Mouse (Mus musculus): ENCODE measurements around the gene Nxph2.
"Not testable (repeated sequence)": the region's sequence is repeated elsewhere in the genome, so short reads cannot be mapped to it uniquely, and the experiment has no call there.

Nxph2 gene

DNA sequence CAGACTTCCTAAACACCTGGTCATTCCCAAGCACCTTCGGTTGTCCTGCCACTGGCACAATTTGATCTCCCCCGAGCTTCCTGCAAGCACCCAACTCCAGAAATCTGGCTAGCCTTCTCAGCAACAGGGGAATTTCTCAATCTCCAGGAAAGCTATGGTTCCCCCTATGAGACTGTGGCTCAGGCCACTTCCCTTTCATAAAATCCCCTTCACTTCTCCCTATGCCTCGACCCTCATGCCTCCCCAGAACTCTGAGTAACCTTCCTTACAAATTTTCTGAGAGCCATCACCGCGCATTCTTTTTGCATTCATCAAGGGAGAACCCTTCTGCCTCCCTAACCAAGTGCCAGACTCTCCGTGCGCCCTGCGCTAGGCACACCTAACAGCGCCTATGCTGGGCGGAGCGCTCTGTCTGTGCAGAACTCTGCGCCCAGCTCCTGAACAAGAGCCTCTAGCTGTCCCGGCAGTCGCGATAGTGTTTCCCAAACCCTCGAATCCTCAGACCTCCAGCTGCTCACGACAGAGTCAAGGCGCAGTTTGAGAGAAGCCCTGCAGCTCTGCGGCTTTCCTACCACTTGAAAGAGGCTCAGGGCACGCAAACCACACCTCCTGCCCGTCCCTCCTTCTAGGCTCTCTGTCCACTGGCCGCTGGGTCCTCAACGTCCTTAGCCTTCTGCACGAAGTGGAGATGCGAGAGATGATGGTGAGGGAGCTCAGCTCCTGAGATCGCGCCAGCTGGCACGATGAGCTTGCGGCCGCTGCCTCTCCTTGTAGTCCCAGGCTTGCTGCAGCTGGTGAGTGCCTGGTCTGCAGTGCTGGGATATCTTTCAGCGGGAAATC is at the start of gene Nxph2:
Gene Nxph2 (plus strand): TSS at position 501 of the 840 bp plus-strand sequence.
- DNase-seq (ENCODE audit: low read depth): no peak

DNA sequence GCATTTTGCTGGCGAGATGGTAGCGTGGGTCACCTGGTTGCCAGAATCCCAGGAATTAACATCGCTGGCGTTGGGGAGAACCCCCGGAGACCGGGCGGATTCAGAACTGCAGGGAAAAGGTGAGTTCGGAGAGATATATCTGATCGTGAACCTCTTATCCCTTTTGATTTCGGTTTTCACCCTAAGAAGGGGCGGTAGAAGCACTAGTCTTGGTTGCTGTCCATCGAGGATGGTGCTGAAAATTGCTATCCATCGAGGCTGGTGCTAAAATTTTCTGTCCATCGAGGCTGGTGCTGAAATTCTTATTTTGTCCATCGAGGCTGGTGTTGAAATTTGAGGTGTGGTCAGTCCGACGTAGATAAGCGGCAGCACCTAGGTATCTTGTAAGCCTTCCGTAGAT is 30.1 kb upstream of the Nxph2 start:
- not testable (repeated sequence) for DNase-seq (ENCODE audit: low read depth)

DNA sequence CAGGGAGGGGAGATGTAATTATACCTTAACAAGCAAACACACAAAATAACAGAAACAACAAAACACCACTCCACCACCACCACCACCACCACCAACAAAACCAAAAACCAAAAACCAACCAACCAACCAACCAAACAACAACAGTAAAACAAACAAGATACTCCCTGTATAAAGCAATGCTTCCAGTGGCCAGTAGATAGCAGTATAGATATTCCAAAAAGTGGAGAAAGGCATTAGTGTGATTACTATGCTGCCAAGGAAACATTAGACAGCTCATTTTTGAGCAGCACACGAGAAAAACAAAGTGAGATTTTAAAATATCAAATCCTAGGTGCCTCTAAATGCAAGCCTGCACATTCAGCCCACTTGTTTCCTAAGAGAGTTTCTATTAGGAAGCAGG is 6.2 kb upstream of the Nxph2 start:
- no peak for DNase-seq (ENCODE audit: low read depth)

Data from fibroblast of lung, adult 2 months (primary cell).